ENCODE assay signal across 7 mouse cellular contexts in genomic region chr2:38286733-38287551, GRCm38 (mm10). TPM values are rescaled to one million over a fixed set of nuclear protein-coding genes. Genes with fewer than 3 reads are reported as not detected.
A peak's percentile ranks its signal among the peaks of the same experiment; 100 is the strongest.
DNase-seq lines count a peak whose midpoint lies in the region; ATAC-seq and TF ChIP-seq lines count a peak whose summit lies in the region.

Gene Dennd1a (minus strand): TSS chr2:38287390.

- no peaks in the 10 kb centered on the region for H3K36me3 ChIP-seq in intestine, postnatal 0 days (ENCODE audit: control insufficient read depth, insufficient read depth)
- H3K36me3 ChIP-seq in midbrain, embryonic 12.5 days = no peaks in the 10 kb centered on the region
- no peaks in the 10 kb centered on the region for H3K36me3 ChIP-seq in small intestine, adult 2 months (ENCODE audit: control insufficient read depth, insufficient read depth, low read length)

- H3K4me3 ChIP-seq in intestine, postnatal 0 days (ENCODE audit: low read depth, low read length) = peak within 1 kb of the TSS; percentile 74
- peak within 1 kb of the TSS; percentile 77 for H3K4me3 ChIP-seq in midbrain, embryonic 12.5 days
- H3K4me3 ChIP-seq in small intestine, adult 2 months (ENCODE audit: low read depth, low read length) = peak within 1 kb of the TSS; percentile 98

- ATAC-seq in intestine, postnatal 0 days = peak; percentile 96
- ATAC-seq in midbrain, embryonic 12.5 days (ENCODE audit: low FRiP score, low read depth) = peak; percentile 96

- H3K4me1 ChIP-seq in intestine, postnatal 0 days (replicated peaks; ENCODE audit: control insufficient read depth, insufficient read depth, low read length) = peaks cover 4% of the 10 kb centered on the region; the same call in 1 of the 2 replicates
- peaks cover 17% of the 10 kb centered on the region for H3K4me1 ChIP-seq in midbrain, embryonic 12.5 days
- peaks cover 2% of the 10 kb centered on the region; the same call in 1 of the 2 replicates for H3K4me1 ChIP-seq in small intestine, adult 2 months (ENCODE audit: control insufficient read depth, insufficient read depth, insufficient read length, low read length)

- peak; percentile 22 for TF ChIP-seq CTCF in intestine, postnatal 0 days (IDR thresholded peaks at IDR 0.05; ENCODE audit: low read depth)
- TF ChIP-seq CTCF in small intestine, adult 2 months (IDR thresholded peaks at IDR 0.05; ENCODE audit: extremely low read depth, insufficient read length, insufficient replicate concordance, low read depth, low read length) = no peak

- intact Hi-C loops in left cerebral cortex, postnatal 4 days (cut with DNase I) = no loop called here

- peak; percentile 79 for DNase-seq in adrenal gland, adult 8-10 months
- peak; percentile 92 for DNase-seq in embryo, embryonic 9.5 days (ENCODE audit: extremely low spot score)
- no peak for DNase-seq in gonadal fat pad, adult 2 months (ENCODE audit: low read depth)
- DNase-seq in left cerebral cortex, postnatal 4 days = peak; percentile 87

- H3K9ac ChIP-seq in intestine, postnatal 0 days (ENCODE audit: low read depth, low read length) = peak within 1 kb of the TSS; percentile 83
- H3K9ac ChIP-seq in midbrain, embryonic 12.5 days (replicated peaks) = peak within 1 kb of the TSS; percentile 84

- WGBS in intestine, postnatal 0 days = under 1% methylated on average over 79 of the region's 81 CpGs
- WGBS in midbrain, embryonic 12.5 days = under 1% methylated on average over 81 of the region's 81 CpGs
- WGBS in small intestine, adult 2 months = 2% methylated on average over 77 of the region's 81 CpGs

- no peaks in the 10 kb centered on the region for H3K27me3 ChIP-seq in intestine, postnatal 0 days (replicated peaks; ENCODE audit: control insufficient read depth, insufficient read depth, low read length)
- H3K27me3 ChIP-seq in midbrain, embryonic 12.5 days = peaks cover 6% of the 10 kb centered on the region; the same call in 1 of the 2 replicates
- no peaks in the 10 kb centered on the region for H3K27me3 ChIP-seq in small intestine, adult 2 months (ENCODE audit: control insufficient read depth, insufficient read depth, low read length)

- peak within 1 kb of the TSS; percentile 94 for H3K27ac ChIP-seq in intestine, postnatal 0 days (ENCODE audit: low read depth, low read length)
- peak within 1 kb of the TSS; percentile 92 for H3K27ac ChIP-seq in midbrain, embryonic 12.5 days (replicated peaks)
- peak within 1 kb of the TSS; percentile 46; the same call in 1 of the 2 replicates for H3K27ac ChIP-seq in small intestine, adult 2 months (ENCODE audit: insufficient read depth, low read depth, low read length)

- H3K9me3 ChIP-seq in intestine, postnatal 0 days (ENCODE audit: control insufficient read depth) = no peaks in the 10 kb centered on the region
- H3K9me3 ChIP-seq in midbrain, embryonic 12.5 days = no peaks in the 10 kb centered on the region

- peak within 1 kb of the TSS; percentile 77 for H3K4me2 ChIP-seq in intestine, postnatal 0 days (replicated peaks; ENCODE audit: low read depth)
- peak within 1 kb of the TSS; percentile 84 for H3K4me2 ChIP-seq in midbrain, embryonic 12.5 days (replicated peaks)

- TF ChIP-seq POLR2A in small intestine, adult 2 months (IDR thresholded peaks at IDR 0.05; ENCODE audit: low read depth, low read length) = peak; percentile 72; the same call in 1 of the 2 replicates

RNA-seq across cellular contexts. Expression of gene Dennd1a, which starts in this region (rescaled TPM):
- 10 to 100 TPM; 27.9 to 41.0 (median 32.3) TPM for total RNA-seq in adrenal gland, adult 8-10 months (2022)
- polyA plus RNA-seq in gonadal fat pad, adult 2 months (2012; rRNA removed) = 12.2 and 14.7 TPM in 2 replicates
- 9.6 and 10.3 TPM in 2 replicates for polyA plus RNA-seq in intestine, postnatal 0 days (2015; fragmentation: Nextera tagmentation; extraction: Ambion mirVana)
- 10 to 100 TPM; 70.7 to 75.7 TPM for total RNA-seq in left cerebral cortex, postnatal 4 days (2021)
- 25.6 and 26.2 TPM in 2 replicates for polyA plus RNA-seq in midbrain, embryonic 12.5 days (2016; fragmentation: Nextera tagmentation; extraction: Ambion mirVana)
- 6.7 and 8.2 TPM in 2 replicates for polyA plus RNA-seq in small intestine, adult 2 months (2012; rRNA removed)
